Mouse (Mus musculus) lung, embryonic 16.5 days (tissue): Measurements from ENCODE around the gene Pam16. TPM values are rescaled to one million over a fixed set of nuclear protein-coding genes. Genes with fewer than 3 reads are reported as not detected.
"Not testable (repeated sequence)": the region's sequence is repeated elsewhere in the genome, so short reads cannot be mapped to it uniquely, and the experiment has no call there.

Source experiments
- ATAC-seq: fragments of 200-750 bp; cut with Nextera tagmentation; 2 replicates; pipeline ENCODE4 v1.8.0; 2017; ENCODE audit warnings: low read depth, mild to moderate bottlenecking, moderate library complexity
- H3K27ac ChIP-seq: fragments of 300-500 bp; sonication (generic); 2 replicates; pipeline ENCODE4 v1.5.1; 2014; ENCODE audit warnings: mild to moderate bottlenecking, control low read depth, low read length
- H3K27me3 ChIP-seq: fragments of 300-500 bp; sonication (generic); 2 replicates; pipeline ENCODE4 v1.6.1; 2014; ENCODE audit warnings: low read depth, low read length, mixed read lengths; ENCODE audit not compliant: control insufficient read depth, insufficient read depth
- H3K36me3 ChIP-seq: fragments of 300-500 bp; sonication (generic); 2 replicates; pipeline ENCODE4 v1.6.1; 2014; ENCODE audit warnings: low read length; ENCODE audit not compliant: control insufficient read depth, insufficient read depth
- H3K4me1 ChIP-seq: fragments of 300-500 bp; sonication (generic); replicated peaks from 2 replicates; pipeline ENCODE4 v1.6.1; 2014; ENCODE audit warnings: low read length, mixed read lengths; ENCODE audit not compliant: control insufficient read depth, insufficient read depth
- H3K4me2 ChIP-seq: fragments of 300-500 bp; sonication (generic); 2 replicates; pipeline ENCODE4 v1.6.1; 2014; ENCODE audit warnings: low read depth, low read length, control low read depth
- H3K4me3 ChIP-seq: fragments of 300-500 bp; sonication (generic); 2 replicates; pipeline ENCODE4 v1.5.1; 2014; ENCODE audit warnings: mild to moderate bottlenecking, low read length, control low read depth
- H3K9ac ChIP-seq: fragments of 300-500 bp; sonication (generic); 2 replicates; pipeline ENCODE4 v1.6.1; 2014; ENCODE audit warnings: low read length, control low read depth
- H3K9me3 ChIP-seq: fragments of 300-500 bp; sonication (generic); 2 replicates; pipeline ENCODE4 v1.6.1; 2016; ENCODE audit warnings: low read length; ENCODE audit not compliant: control insufficient read depth
- WGBS: fragments of 180-500 bp; shearing (Covaris S2); extraction: QIAGEN DNeasy Blood & Tissue Kit; methylation state at CpG from one replicate; pipeline ENCODE4 v1.1.7; 2014; 5-methylcytosine and 5-hydroxymethylcytosine counted together
- polyA plus RNA-seq: library from polyadenylated mRNA; unstranded; fragments of >200 nt; fragmentation: Nextera tagmentation; extraction: Ambion mirVana; gene quantifications from 2 replicates; pipeline ENCODE4 v1.2.1, GENCODE M21; 2015

The Pam16 gene
- polyA plus RNA-seq, 1 experiment from 2014 or later, result 96.2 TPM

- ATAC-seq, H3K4me1 ChIP-seq, H3K4me3 ChIP-seq, H3K27ac ChIP-seq, H3K36me3 ChIP-seq, H3K27me3 ChIP-seq, H3K4me2 ChIP-seq, H3K9me3 ChIP-seq, H3K9ac ChIP-seq: not testable (repeated sequence)
- WGBS, result 87% methylated on average over 3 of the region's 4 CpGs
Observed at GRCm38 (mm10) chr16:4581179-4581578, 43.6 kb downstream of the Pam16 start.

DNA sequence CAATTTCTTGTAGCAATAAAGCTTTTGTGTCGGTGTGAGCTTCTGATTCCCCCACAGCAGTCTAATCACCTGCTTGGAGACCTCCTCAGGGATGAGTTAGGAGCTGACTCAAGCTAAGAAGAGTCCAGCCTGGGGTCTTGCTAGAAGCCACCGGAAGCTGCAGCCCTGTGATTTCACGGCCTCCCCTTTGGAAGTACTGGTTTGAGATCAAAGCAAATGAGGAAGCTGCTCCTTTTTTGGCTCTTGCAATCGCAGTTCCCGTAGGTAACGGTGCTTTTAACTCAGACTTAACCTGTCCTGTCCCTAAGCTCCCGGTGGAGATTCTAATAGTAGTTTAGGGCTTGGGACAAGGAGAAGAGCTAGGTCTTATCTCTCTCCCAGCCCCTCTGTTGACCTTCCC lies 46.2 kb downstream of the Pam16 start:
- no peak for ATAC-seq
- 44% methylated on average over 7 of the region's 7 CpGs for WGBS
- Histone ChIP-seq H3K9ac (no peak overlapping the region), H3K27me3 (no peaks in the 10 kb centered on the region), H3K4me1 (no peaks in the 10 kb centered on the region), H3K9me3 (no peaks in the 10 kb centered on the region), H3K4me3 (no peak overlapping the region), H3K27ac (no peak overlapping the region), H3K36me3 (no peaks in the 10 kb centered on the region), H3K4me2 (no peak overlapping the region)

DNA sequence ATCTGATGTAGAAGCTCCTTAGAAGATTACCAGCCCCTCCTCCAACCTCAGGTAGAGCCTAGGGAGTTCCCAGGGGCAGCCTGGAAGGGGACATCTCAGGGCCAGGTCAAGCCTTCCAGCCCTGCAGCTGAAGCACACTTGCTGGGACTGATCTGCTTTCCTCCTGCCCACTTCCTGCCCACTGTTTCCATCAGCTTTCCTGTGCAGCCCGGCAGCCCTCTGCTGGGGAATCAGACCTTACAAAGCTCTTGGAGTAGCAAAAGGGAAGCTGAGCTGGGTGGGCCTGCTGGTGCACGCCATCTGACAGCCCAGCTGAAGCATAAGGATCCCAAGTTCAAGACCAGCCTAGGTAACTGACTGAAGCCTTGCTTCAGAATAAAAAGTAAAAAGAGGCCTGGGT lies 47.9 kb downstream of the Pam16 start:
- Histone ChIP-seq H3K27ac (no peak overlapping the region), H3K9ac (no peak overlapping the region), H3K4me1 (no peaks in the 10 kb centered on the region), H3K4me3 (no peak overlapping the region), H3K4me2 (no peak overlapping the region), H3K36me3 (no peaks in the 10 kb centered on the region), H3K27me3 (no peaks in the 10 kb centered on the region), H3K9me3 (no peaks in the 10 kb centered on the region)
- ATAC-seq, result no peak
- WGBS, result 38% methylated on average over 2 of the region's 2 CpGs

DNA sequence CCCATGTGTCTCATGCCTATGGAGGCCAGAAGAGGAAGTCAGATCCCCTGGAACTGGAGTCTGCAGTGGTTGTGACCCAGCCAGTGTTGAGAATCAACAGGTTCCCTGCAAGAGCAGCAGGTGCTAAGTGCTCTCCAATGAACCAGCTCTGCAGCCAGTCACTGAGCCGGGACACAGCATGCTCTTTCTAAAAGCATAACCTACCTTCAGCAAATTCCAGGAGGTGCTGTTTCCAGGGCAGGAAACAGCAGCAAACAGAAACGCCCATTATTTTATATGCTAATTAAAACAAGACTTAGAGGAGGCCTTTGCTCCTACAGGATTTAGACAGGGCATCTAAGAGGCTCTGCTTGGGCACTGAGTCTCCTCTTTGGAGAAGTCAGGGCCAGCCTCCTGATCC lies 48.8 kb downstream of the Pam16 start:
- Histone ChIP-seq H3K36me3 (no peaks in the 10 kb centered on the region), H3K4me3 (no peak overlapping the region), H3K9ac (no peak overlapping the region), H3K4me1 (peaks cover 2% of the 10 kb centered on the region; the same call in 1 of the 2 replicates), H3K4me2 (no peak overlapping the region), H3K27me3 (no peaks in the 10 kb centered on the region), H3K9me3 (no peaks in the 10 kb centered on the region), H3K27ac (no peak overlapping the region)
- WGBS, result 43% methylated on average over 2 of the region's 2 CpGs
- no peak for ATAC-seq

DNA sequence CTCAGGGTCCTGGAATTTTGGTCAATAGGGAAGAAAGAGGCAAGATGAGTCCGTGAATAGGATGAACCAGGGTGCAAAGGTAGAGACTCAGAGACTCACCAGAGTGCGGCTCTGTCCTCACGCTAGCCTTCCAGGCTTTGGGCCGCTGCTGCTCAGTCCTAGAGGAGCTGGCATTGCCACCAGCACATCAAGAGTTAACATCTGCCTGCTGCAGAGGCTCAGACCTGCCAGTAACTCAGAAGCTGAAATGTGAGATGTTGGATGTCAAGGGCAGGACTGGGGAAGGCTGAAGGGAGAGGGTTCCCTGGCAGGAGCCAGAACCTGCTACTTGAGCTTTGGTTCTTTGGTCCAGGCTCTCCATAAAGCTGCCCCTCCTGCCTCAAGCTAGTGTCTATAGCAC lies 54.1 kb downstream of the Pam16 start:
- no peaks in the 10 kb centered on the region for H3K9me3 ChIP-seq
- H3K4me2 ChIP-seq, result no peak overlapping the region
- no peak overlapping the region for H3K27ac ChIP-seq
- H3K4me3 ChIP-seq, result no peak overlapping the region
- H3K36me3 ChIP-seq, result no peaks in the 10 kb centered on the region
- 47% methylated on average over 4 of the region's 4 CpGs for WGBS
- H3K9ac ChIP-seq, result no peak overlapping the region
- peaks cover 6% of the 10 kb centered on the region for H3K4me1 ChIP-seq
- H3K27me3 ChIP-seq, result no peaks in the 10 kb centered on the region
- peak; percentile 36; the same call in 1 of the 2 replicates for ATAC-seq

- H3K36me3 ChIP-seq, result no peaks in the 10 kb centered on the region
- 14% methylated on average over 4 of the region's 4 CpGs for WGBS
- H3K27ac ChIP-seq, result no peak overlapping the region
- peaks cover 6% of the 10 kb centered on the region for H3K4me1 ChIP-seq
- ATAC-seq, result peak; percentile 65
- H3K9ac ChIP-seq, result no peak overlapping the region
- H3K4me3 ChIP-seq, result no peak overlapping the region
- no peaks in the 10 kb centered on the region for H3K27me3 ChIP-seq
- no peaks in the 10 kb centered on the region for H3K9me3 ChIP-seq
- no peak overlapping the region for H3K4me2 ChIP-seq
Observed at GRCm38 (mm10) chr16:4567912-4568311, 56.9 kb downstream of the Pam16 start.

Other genes with a start within 250 kb of the Pam16 start
- gene Adcy9, start 204.5 kb downstream of the Pam16 start, polyA plus RNA-seq, result 1.4 and 1.5 TPM in 2 replicates
- 20.5 and 23.2 TPM in 2 replicates for gene Srl, start 83.2 kb downstream of the Pam16 start, polyA plus RNA-seq
- gene Tfap4, start 65.1 kb downstream of the Pam16 start, polyA plus RNA-seq, result 13.2 and 15.5 TPM in 2 replicates
- 21.3 and 23.7 TPM in 2 replicates for gene Glis2, start 30.3 kb downstream of the Pam16 start, polyA plus RNA-seq
- 28.5 and 30.4 TPM in 2 replicates for gene Vasn, start 15.0 kb upstream of the Pam16 start, polyA plus RNA-seq
- gene Dnaja3, start 15.0 kb upstream of the Pam16 start, polyA plus RNA-seq, result 61.3 and 61.9 TPM in 2 replicates
- gene Coro7, start 54.8 kb upstream of the Pam16 start, polyA plus RNA-seq, result 15.9 and 18.3 TPM in 2 replicates
- gene Nmral1, start 94.4 kb upstream of the Pam16 start, polyA plus RNA-seq, result 60.6 and 62.5 TPM in 2 replicates
- gene Hmox2, start 101.4 kb upstream of the Pam16 start, polyA plus RNA-seq, result 110 and 114 TPM in 2 replicates
- 90.4 and 93.4 TPM in 2 replicates for gene Cdip1, start 165.3 kb upstream of the Pam16 start, polyA plus RNA-seq
- gene 4930562C15Rik, start 210.4 kb upstream of the Pam16 start, polyA plus RNA-seq, result 0.62 and 1.4 TPM in 2 replicates